Mouse (Mus musculus): ENCODE measurements at regions not wholly inside any gene's neighbourhood (a gene's known extent, or its start where the extent isn't known, plus 50 kb on each side); places are given as distances from the start of the nearest gene placed in this dataset.

GRCm38 (mm10) chr16:55435139-55435968 is 137.6 kb upstream of the Zpld1 start:
- DNase-seq = no peak

GRCm38 (mm10) chr16:55421569-55422342 is 124.0 kb upstream of the Zpld1 start:
- DNase-seq = no peak

DNA sequence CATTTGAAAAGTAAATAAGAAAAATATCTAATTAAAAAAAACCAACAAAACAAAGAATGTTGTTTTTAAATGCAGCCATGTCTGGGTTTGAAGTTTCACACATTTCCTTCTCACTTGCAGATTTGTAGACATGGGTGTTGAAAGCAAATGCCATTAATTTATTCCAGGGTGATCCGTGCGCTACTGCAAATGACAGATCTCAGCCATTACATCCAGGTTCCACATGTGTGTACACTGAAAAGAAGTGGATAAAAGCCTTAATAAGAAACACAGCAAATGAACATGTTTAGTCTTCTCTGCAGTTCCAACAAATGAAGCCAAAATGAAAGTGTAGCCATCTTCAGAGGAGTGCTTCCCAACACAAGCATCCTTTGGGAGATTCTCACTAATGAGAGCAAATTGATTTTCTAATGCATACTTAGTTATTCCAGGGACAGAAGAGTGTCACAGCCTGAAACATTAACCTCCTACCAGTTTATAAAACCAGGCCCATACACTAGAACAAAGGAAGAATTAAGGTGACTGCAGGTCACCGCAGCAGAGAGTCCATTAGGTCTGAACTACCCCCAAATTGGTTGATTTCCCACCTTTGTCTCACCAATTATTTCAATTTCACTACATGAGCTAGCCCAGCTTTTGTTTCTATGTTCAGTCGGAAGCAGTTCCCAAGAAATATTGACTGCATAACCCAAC is 123.2 kb upstream of the Zpld1 start:
- no peak for DNase-seq

- no peak for DNase-seq
Measured at GRCm38 (mm10) chr16:55418871-55419270, 121.1 kb upstream of the Zpld1 start.

GRCm38 (mm10) chr16:55400818-55401217 is 103.0 kb upstream of the Zpld1 start:
- DNase-seq = no peak

- DNase-seq = no peak
Measured at GRCm38 (mm10) chr16:55394864-55395263, 97.1 kb upstream of the Zpld1 start.

DNA sequence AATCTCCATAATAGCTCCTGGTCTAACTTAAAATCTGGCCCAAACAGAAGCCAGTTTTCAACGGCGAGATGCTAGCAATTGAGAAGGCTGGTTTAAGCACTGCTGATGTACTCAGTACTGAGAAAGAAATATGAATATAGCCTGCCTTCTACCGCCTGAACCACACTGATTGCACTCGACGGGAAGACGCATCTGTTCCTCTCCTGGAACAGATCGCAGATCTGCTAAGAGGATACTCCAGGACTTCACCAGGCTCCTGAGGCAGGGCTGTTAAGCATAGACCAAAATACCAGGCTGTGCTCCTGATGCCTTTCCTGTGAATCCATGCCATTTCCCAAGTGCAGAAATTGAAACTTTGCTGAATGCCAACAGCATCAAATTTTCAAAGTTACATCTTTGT is 92.6 kb upstream of the Zpld1 start:
- no peak for DNase-seq

DNA sequence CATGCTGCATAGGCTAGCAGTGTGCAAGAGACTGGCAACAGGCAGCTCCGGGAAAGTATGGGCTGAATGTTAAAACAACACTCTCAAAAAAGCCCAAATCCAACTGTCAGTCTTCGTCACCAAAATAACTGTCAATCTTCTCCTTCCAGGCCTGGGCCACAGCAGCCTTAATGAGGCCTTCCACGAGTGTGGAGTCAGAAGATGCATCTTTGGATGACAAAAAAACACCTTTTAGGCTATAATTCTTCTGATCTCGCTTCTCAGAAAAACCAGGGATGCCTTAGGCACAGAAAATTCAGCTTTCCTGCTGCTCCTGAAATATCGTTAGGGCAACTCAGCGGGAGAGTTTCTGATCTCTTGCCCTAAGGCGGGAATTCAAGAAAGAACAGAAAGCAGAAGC is 82.2 kb upstream of the Zpld1 start:
- DNase-seq = no peak

DNA sequence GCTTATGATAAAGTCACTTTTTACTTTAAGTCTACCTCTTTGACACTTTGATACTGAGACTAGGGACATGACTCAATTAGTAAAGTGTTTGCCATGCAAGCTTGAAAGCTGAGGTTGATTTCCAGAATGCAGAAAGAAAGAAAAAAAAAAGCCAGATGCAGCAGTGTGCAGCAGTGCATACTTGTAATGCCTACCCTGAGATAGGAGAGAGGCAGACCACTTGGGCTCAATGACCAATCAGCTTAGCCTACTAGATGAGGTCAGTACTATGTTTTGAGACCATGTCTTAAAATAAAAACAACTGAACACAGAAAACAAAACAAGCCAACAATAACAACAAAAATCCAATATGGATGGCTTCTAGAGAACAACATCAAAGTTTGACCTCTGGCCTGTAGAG is 81.4 kb upstream of the Zpld1 start:
- no peak for DNase-seq

GRCm38 (mm10) chr16:55378701-55379100 is 80.9 kb upstream of the Zpld1 start:
- DNase-seq = no peak

GRCm38 (mm10) chr16:55375922-55376321 is 78.1 kb upstream of the Zpld1 start:
- DNase-seq = no peak

- DNase-seq = no peak
Measured at GRCm38 (mm10) chr16:55357686-55358085, 59.9 kb upstream of the Zpld1 start.

- no peak for DNase-seq
Measured at GRCm38 (mm10) chr16:55356097-55356496, 58.3 kb upstream of the Zpld1 start.

Data from kidney, postnatal 25 days (tissue).